Mouse (Mus musculus): ENCODE measurements around the gene Rin2. TPM values are rescaled to one million over a fixed set of nuclear protein-coding genes. Genes with fewer than 3 reads are reported as not detected.
"Not testable (repeated sequence)": the region's sequence is repeated elsewhere in the genome, so short reads cannot be mapped to it uniquely, and the experiment has no call there.

Gene Rin2
- polyA plus RNA-seq, 1 experiment from 2014 or later, result 37.9 TPM

GRCm38 (mm10) chr2:145718624-145719183, 43.7 kb downstream of the Rin2 start:
- Histone ChIP-seq H3K4me1 (replicated peaks; ENCODE audit: control insufficient read depth, insufficient read depth, low read length) (no peaks in the 10 kb centered on the region), H3K9ac (ENCODE audit: low read length) (no peak overlapping the region), H3K36me3 (ENCODE audit: control insufficient read depth, insufficient read depth, low read length) (no peaks in the 10 kb centered on the region), H3K4me3 (ENCODE audit: low read length) (no peak overlapping the region), H3K27me3 (ENCODE audit: control insufficient read depth, insufficient read depth, low read depth, low read length) (no peaks in the 10 kb centered on the region), H3K27ac (ENCODE audit: low read length) (no peak overlapping the region), H3K9me3 (ENCODE audit: control insufficient read depth, low read length) (no peaks in the 10 kb centered on the region), H3K4me2 (ENCODE audit: low read depth, low read length) (no peak overlapping the region)
- peak; percentile 31 for ATAC-seq (ENCODE audit: low read depth)
- 71% methylated on average over 5 of the region's 5 CpGs for WGBS

DNA sequence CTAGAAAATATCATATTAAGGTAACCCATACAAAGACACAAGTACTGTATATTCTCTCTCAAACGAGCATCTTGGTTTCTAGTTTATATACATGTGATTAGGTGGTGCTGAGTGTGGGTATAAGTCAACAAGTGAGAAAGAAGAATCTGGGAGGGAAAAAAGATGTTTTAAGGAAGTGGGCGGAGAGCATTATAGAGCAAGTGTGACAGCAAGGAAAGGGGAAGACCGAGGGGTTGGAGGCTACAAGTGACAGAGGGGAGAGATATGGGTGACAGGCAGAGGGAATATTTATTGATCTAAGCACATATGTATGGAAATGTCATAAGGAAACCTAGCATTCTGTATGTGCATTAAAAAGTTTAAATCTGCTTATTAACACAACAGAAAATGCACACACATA, 45.1 kb downstream of the Rin2 start:
- no peak overlapping the region for H3K4me3 ChIP-seq (ENCODE audit: low read length)
- no peaks in the 10 kb centered on the region for H3K9me3 ChIP-seq (ENCODE audit: control insufficient read depth, low read length)
- no peak overlapping the region for H3K9ac ChIP-seq (ENCODE audit: low read length)
- no peak for ATAC-seq (ENCODE audit: low read depth)
- H3K27ac ChIP-seq (ENCODE audit: low read length), result no peak overlapping the region
- H3K4me2 ChIP-seq (ENCODE audit: low read depth, low read length), result no peak overlapping the region
- H3K4me1 ChIP-seq (replicated peaks; ENCODE audit: control insufficient read depth, insufficient read depth, low read length), result no peaks in the 10 kb centered on the region
- no peaks in the 10 kb centered on the region for H3K27me3 ChIP-seq (ENCODE audit: control insufficient read depth, insufficient read depth, low read depth, low read length)
- 45% methylated on average over 3 of the region's 3 CpGs for WGBS
- no peaks in the 10 kb centered on the region for H3K36me3 ChIP-seq (ENCODE audit: control insufficient read depth, insufficient read depth, low read length)

GRCm38 (mm10) chr2:145720743-145721142, 45.7 kb downstream of the Rin2 start:
- H3K9ac ChIP-seq (ENCODE audit: low read length), result no peak overlapping the region
- H3K4me2 ChIP-seq (ENCODE audit: low read depth, low read length), result no peak overlapping the region
- H3K36me3 ChIP-seq (ENCODE audit: control insufficient read depth, insufficient read depth, low read length), result no peaks in the 10 kb centered on the region
- no peaks in the 10 kb centered on the region for H3K9me3 ChIP-seq (ENCODE audit: control insufficient read depth, low read length)
- H3K4me3 ChIP-seq (ENCODE audit: low read length), result no peak overlapping the region
- no peaks in the 10 kb centered on the region for H3K27me3 ChIP-seq (ENCODE audit: control insufficient read depth, insufficient read depth, low read depth, low read length)
- WGBS, result 83% methylated on average over 2 of the region's 2 CpGs
- H3K4me1 ChIP-seq (replicated peaks; ENCODE audit: control insufficient read depth, insufficient read depth, low read length), result no peaks in the 10 kb centered on the region
- H3K27ac ChIP-seq (ENCODE audit: low read length), result no peak overlapping the region
- ATAC-seq (ENCODE audit: low read depth), result no peak

- H3K4me1 ChIP-seq (replicated peaks; ENCODE audit: control insufficient read depth, insufficient read depth, low read length); H3K36me3 ChIP-seq (ENCODE audit: control insufficient read depth, insufficient read depth, low read length); H3K27ac ChIP-seq (ENCODE audit: low read length); ATAC-seq (ENCODE audit: low read depth); H3K27me3 ChIP-seq (ENCODE audit: control insufficient read depth, insufficient read depth, low read depth, low read length); H3K4me3 ChIP-seq (ENCODE audit: low read length); H3K9me3 ChIP-seq (ENCODE audit: control insufficient read depth, low read length); H3K9ac ChIP-seq (ENCODE audit: low read length); H3K4me2 ChIP-seq (ENCODE audit: low read depth, low read length): not testable (repeated sequence)
- 76% methylated on average over 2 of the region's 2 CpGs for WGBS
Measured at GRCm38 (mm10) chr2:145722304-145722703, 47.3 kb downstream of the Rin2 start.

GRCm38 (mm10) chr2:145724288-145724687, 49.3 kb downstream of the Rin2 start:
- no peaks in the 10 kb centered on the region for H3K27me3 ChIP-seq (ENCODE audit: control insufficient read depth, insufficient read depth, low read depth, low read length)
- no peak overlapping the region for H3K27ac ChIP-seq (ENCODE audit: low read length)
- H3K4me2 ChIP-seq (ENCODE audit: low read depth, low read length), result no peak overlapping the region
- no peak overlapping the region for H3K4me3 ChIP-seq (ENCODE audit: low read length)
- H3K4me1 ChIP-seq (replicated peaks; ENCODE audit: control insufficient read depth, insufficient read depth, low read length), result no peaks in the 10 kb centered on the region
- no peak overlapping the region for H3K9ac ChIP-seq (ENCODE audit: low read length)
- no peak for ATAC-seq (ENCODE audit: low read depth)
- no peaks in the 10 kb centered on the region for H3K36me3 ChIP-seq (ENCODE audit: control insufficient read depth, insufficient read depth, low read length)
- WGBS, result 76% methylated on average over 1 of the region's 1 CpGs
- H3K9me3 ChIP-seq (ENCODE audit: control insufficient read depth, low read length), result no peaks in the 10 kb centered on the region

- H3K4me3 ChIP-seq (ENCODE audit: low read length), result no peak overlapping the region
- H3K9ac ChIP-seq (ENCODE audit: low read length), result no peak overlapping the region
- H3K9me3 ChIP-seq (ENCODE audit: control insufficient read depth, low read length), result no peaks in the 10 kb centered on the region
- H3K4me1 ChIP-seq (replicated peaks; ENCODE audit: control insufficient read depth, insufficient read depth, low read length), result no peaks in the 10 kb centered on the region
- no peak overlapping the region for H3K4me2 ChIP-seq (ENCODE audit: low read depth, low read length)
- no peak for ATAC-seq (ENCODE audit: low read depth)
- no peaks in the 10 kb centered on the region for H3K36me3 ChIP-seq (ENCODE audit: control insufficient read depth, insufficient read depth, low read length)
- H3K27ac ChIP-seq (ENCODE audit: low read length), result no peak overlapping the region
- no peaks in the 10 kb centered on the region for H3K27me3 ChIP-seq (ENCODE audit: control insufficient read depth, insufficient read depth, low read depth, low read length)
- WGBS, result 63% methylated on average over 7 of the region's 7 CpGs
Measured at GRCm38 (mm10) chr2:145729414-145729813, 54.4 kb downstream of the Rin2 start.

DNA sequence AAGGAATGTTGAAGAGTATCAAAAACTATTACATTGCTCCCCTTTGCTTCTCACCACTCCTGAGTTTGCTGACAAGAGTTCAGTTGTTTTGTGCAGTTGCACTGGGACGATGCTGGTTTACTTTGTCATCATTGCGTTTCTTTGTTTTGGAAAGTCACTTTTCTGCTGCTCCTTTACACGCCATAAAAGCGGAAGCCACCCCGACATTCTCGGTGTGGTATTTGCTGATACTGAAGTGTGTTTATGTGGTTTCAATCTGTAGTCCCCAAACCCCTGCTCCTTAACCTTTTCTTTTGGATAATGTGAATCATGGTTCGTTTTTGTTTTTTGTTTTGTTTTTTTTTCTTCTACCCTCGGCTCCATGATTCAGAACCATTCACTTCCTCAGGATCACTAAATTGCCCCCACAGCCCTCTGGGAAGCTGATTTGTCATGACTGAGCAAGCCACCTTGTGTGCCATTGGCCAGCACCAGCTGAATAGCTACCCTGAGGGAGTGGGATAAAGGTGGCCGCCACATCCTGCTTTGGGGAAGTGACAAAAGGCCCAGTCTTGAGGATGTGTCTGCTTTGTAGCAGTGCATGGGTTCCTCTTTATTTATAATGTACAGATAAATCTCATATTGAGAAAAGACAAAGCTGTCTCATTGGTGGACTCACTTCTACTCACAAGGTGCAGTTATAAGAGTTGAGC, 55.3 kb downstream of the Rin2 start:
- Histone ChIP-seq H3K4me2 (ENCODE audit: low read depth, low read length) (no peak overlapping the region), H3K27me3 (ENCODE audit: control insufficient read depth, insufficient read depth, low read depth, low read length) (no peaks in the 10 kb centered on the region), H3K4me3 (ENCODE audit: low read length) (no peak overlapping the region), H3K9ac (ENCODE audit: low read length) (no peak overlapping the region), H3K27ac (ENCODE audit: low read length) (no peak overlapping the region), H3K36me3 (ENCODE audit: control insufficient read depth, insufficient read depth, low read length) (no peaks in the 10 kb centered on the region), H3K4me1 (replicated peaks; ENCODE audit: control insufficient read depth, insufficient read depth, low read length) (no peaks in the 10 kb centered on the region), H3K9me3 (ENCODE audit: control insufficient read depth, low read length) (no peaks in the 10 kb centered on the region)
- no peak for ATAC-seq (ENCODE audit: low read depth)
- WGBS, result 71% methylated on average over 9 of the region's 9 CpGs

DNA sequence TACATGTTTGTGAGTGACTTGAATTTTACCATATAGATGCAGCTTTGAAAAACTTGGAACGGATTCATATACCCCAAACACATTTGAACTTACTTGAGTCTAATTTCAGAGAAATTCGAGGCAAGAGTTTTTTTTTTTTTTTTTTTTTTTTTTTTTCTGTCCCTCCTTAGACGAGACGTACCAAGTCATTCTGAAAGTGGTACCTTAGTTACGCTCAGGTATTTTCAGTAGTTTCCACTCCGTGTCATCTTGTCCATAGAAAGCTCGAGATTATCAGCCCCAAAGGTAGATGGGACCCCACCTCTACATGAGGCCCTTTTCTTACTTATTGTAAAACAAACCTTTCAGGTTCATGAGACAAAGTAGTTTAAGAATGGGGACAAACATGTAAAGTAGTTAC, 55.9 kb downstream of the Rin2 start:
- Histone ChIP-seq H3K4me3 (ENCODE audit: low read length) (no peak overlapping the region), H3K27me3 (ENCODE audit: control insufficient read depth, insufficient read depth, low read depth, low read length) (no peaks in the 10 kb centered on the region), H3K36me3 (ENCODE audit: control insufficient read depth, insufficient read depth, low read length) (no peaks in the 10 kb centered on the region), H3K9me3 (ENCODE audit: control insufficient read depth, low read length) (no peaks in the 10 kb centered on the region), H3K27ac (ENCODE audit: low read length) (no peak overlapping the region), H3K9ac (ENCODE audit: low read length) (no peak overlapping the region), H3K4me2 (ENCODE audit: low read depth, low read length) (no peak overlapping the region), H3K4me1 (replicated peaks; ENCODE audit: control insufficient read depth, insufficient read depth, low read length) (no peaks in the 10 kb centered on the region)
- WGBS, result 81% methylated on average over 7 of the region's 7 CpGs
- ATAC-seq (ENCODE audit: low read depth), result no peak

GRCm38 (mm10) chr2:145735079-145735478, 60.1 kb downstream of the Rin2 start:
- Histone ChIP-seq H3K27ac (ENCODE audit: low read length) (no peak overlapping the region), H3K9ac (ENCODE audit: low read length) (no peak overlapping the region), H3K9me3 (ENCODE audit: control insufficient read depth, low read length) (no peaks in the 10 kb centered on the region), H3K4me2 (ENCODE audit: low read depth, low read length) (no peak overlapping the region), H3K4me1 (replicated peaks; ENCODE audit: control insufficient read depth, insufficient read depth, low read length) (no peaks in the 10 kb centered on the region), H3K4me3 (ENCODE audit: low read length) (no peak overlapping the region), H3K36me3 (ENCODE audit: control insufficient read depth, insufficient read depth, low read length) (no peaks in the 10 kb centered on the region), H3K27me3 (ENCODE audit: control insufficient read depth, insufficient read depth, low read depth, low read length) (no peaks in the 10 kb centered on the region)
- no peak for ATAC-seq (ENCODE audit: low read depth)
- WGBS, result 66% methylated on average over 5 of the region's 5 CpGs
